Comparison of ENCODE assay signal across 14 mouse cellular contexts in the genomic region with DNA sequence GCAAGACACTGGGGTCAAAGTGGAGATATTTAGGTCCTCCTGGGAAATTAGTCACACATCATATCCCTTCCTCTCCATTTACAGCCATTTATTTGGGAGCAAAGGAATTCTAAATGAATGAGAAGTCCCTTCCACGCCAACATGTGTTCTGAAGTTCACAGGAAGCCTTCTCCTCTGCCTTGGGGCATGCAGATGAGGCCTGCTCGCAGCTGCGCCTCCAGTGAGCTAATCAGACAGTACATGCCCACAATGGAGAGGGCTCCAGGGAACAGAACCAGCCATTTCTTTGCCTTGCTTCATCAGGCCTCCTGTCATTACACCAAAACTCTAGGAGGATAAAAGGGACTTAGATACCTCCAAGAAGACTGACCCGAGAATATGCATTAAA.
DNase-seq lines count a peak whose midpoint lies in the region; ATAC-seq and TF ChIP-seq lines count a peak whose summit lies in the region.
"Had no signal": no experiment of that assay in that cellular context is flagged by ENCODE, and none has a peak within 500 bp of the region (broad histone marks: within the 10 kb centered on the region; RNA-seq: fewer than 3 reads in every experiment).

No protein-coding gene starts in this region.

- no peak overlapping the region for H3K4me3 ChIP-seq in heart, embryonic 15.5 days
- H3K4me3 ChIP-seq in lung, embryonic 16.5 days (ENCODE audit: low read length): no peak overlapping the region
- H3K4me3 ChIP-seq in embryonic facial prominence, embryonic 10.5 days: no peak overlapping the region
- H3K4me3 ChIP-seq in intestine, postnatal 0 days (ENCODE audit: low read depth, low read length): no peak overlapping the region
- H3K4me3 ChIP-seq: limb, embryonic 12.5 days; midbrain, embryonic 12.5 days had no signal

- H3K9me3 ChIP-seq in heart, embryonic 15.5 days (replicated peaks): no peaks in the 10 kb centered on the region
- no peaks in the 10 kb centered on the region for H3K9me3 ChIP-seq in lung, embryonic 16.5 days (ENCODE audit: control insufficient read depth, low read length)
- H3K9me3 ChIP-seq in embryonic facial prominence, embryonic 10.5 days: no peaks in the 10 kb centered on the region
- H3K9me3 ChIP-seq in intestine, postnatal 0 days (ENCODE audit: control insufficient read depth): no peaks in the 10 kb centered on the region
- H3K9me3 ChIP-seq: limb, embryonic 12.5 days; midbrain, embryonic 12.5 days had no signal

- intact Hi-C loops in heart, postnatal 25 days (cut with DNase I): no loop called here

- H3K4me2 ChIP-seq in heart, embryonic 15.5 days: no peak overlapping the region
- no peak overlapping the region for H3K4me2 ChIP-seq in lung, embryonic 16.5 days (ENCODE audit: low read depth, low read length)
- H3K4me2 ChIP-seq in intestine, postnatal 0 days (replicated peaks; ENCODE audit: low read depth): no peak overlapping the region
- H3K4me2 ChIP-seq: limb, embryonic 12.5 days; midbrain, embryonic 12.5 days had no signal

- H3K4me1 ChIP-seq in heart, embryonic 15.5 days (replicated peaks): peaks cover 11% of the 10 kb centered on the region
- peaks cover 17% of the 10 kb centered on the region for H3K4me1 ChIP-seq in lung, embryonic 16.5 days (replicated peaks; ENCODE audit: control insufficient read depth, insufficient read depth, low read length)
- peaks cover 7% of the 10 kb centered on the region; the same call in 1 of the 2 replicates for H3K4me1 ChIP-seq in embryonic facial prominence, embryonic 10.5 days
- 0 out of 2 replicates have a peak, but pooled peaks cover 3% of the 10 kb centered on the region for H3K4me1 ChIP-seq in intestine, postnatal 0 days (replicated peaks; ENCODE audit: control insufficient read depth, insufficient read depth, low read length)
- H3K4me1 ChIP-seq: limb, embryonic 12.5 days; midbrain, embryonic 12.5 days had no signal

- TF ChIP-seq CTCF in intestine, postnatal 0 days (IDR thresholded peaks at IDR 0.05; ENCODE audit: low read depth): no peak

- no peak for ATAC-seq in heart, embryonic 15.5 days (replicated peaks; ENCODE audit: insufficient number of reproducible peaks, insufficient read depth, low FRiP score, low read depth)
- ATAC-seq in lung, embryonic 16.5 days (ENCODE audit: low read depth): peak; percentile 37
- ATAC-seq in intestine, postnatal 0 days: no peak
- ATAC-seq: liver, postnatal 0 days had no signal

- peak overlapping the region; percentile 63 for H3K27ac ChIP-seq in heart, embryonic 15.5 days
- peak overlapping the region; percentile 92 for H3K27ac ChIP-seq in lung, embryonic 16.5 days (ENCODE audit: low read length)
- no peak overlapping the region for H3K27ac ChIP-seq in embryonic facial prominence, embryonic 10.5 days (replicated peaks)
- peak overlapping the region; percentile 4; the same call in 1 of the 2 replicates for H3K27ac ChIP-seq in intestine, postnatal 0 days (ENCODE audit: low read depth, low read length)
- H3K27ac ChIP-seq: limb, embryonic 12.5 days; midbrain, embryonic 12.5 days had no signal

- no peak overlapping the region for H3K9ac ChIP-seq in heart, embryonic 15.5 days
- H3K9ac ChIP-seq in lung, embryonic 16.5 days (ENCODE audit: low read length): no peak overlapping the region
- H3K9ac ChIP-seq in intestine, postnatal 0 days (ENCODE audit: low read depth, low read length): no peak overlapping the region
- H3K9ac ChIP-seq: limb, embryonic 12.5 days; liver, postnatal 0 days; midbrain, embryonic 12.5 days had no signal

- no peaks in the 10 kb centered on the region for H3K36me3 ChIP-seq in heart, embryonic 15.5 days
- H3K36me3 ChIP-seq in lung, embryonic 16.5 days (ENCODE audit: control insufficient read depth, insufficient read depth, low read length): no peaks in the 10 kb centered on the region
- H3K36me3 ChIP-seq in embryonic facial prominence, embryonic 10.5 days (replicated peaks): no peaks in the 10 kb centered on the region
- no peaks in the 10 kb centered on the region for H3K36me3 ChIP-seq in intestine, postnatal 0 days (ENCODE audit: control insufficient read depth, insufficient read depth)
- H3K36me3 ChIP-seq: limb, embryonic 12.5 days; midbrain, embryonic 12.5 days had no signal

- WGBS in heart, embryonic 15.5 days: 68% methylated on average over 4 of the region's 4 CpGs
- 72% methylated on average over 4 of the region's 4 CpGs for WGBS in lung, embryonic 16.5 days
- 64% methylated on average over 4 of the region's 4 CpGs for WGBS in embryonic facial prominence, embryonic 10.5 days
- 84% methylated on average over 4 of the region's 4 CpGs for WGBS in intestine, postnatal 0 days

- no peaks in the 10 kb centered on the region for H3K27me3 ChIP-seq in heart, embryonic 15.5 days
- no peaks in the 10 kb centered on the region for H3K27me3 ChIP-seq in lung, embryonic 16.5 days (ENCODE audit: control insufficient read depth, insufficient read depth, low read depth, low read length)
- H3K27me3 ChIP-seq in embryonic facial prominence, embryonic 10.5 days (replicated peaks; ENCODE audit: low read depth, poor library complexity, severe bottlenecking): no peaks in the 10 kb centered on the region
- no peaks in the 10 kb centered on the region for H3K27me3 ChIP-seq in intestine, postnatal 0 days (replicated peaks; ENCODE audit: control insufficient read depth, insufficient read depth, low read length)
- H3K27me3 ChIP-seq: CH12.LX; limb, embryonic 12.5 days; midbrain, embryonic 12.5 days had no signal

- DNase-seq in heart, postnatal 25 days (ENCODE audit: low spot score): no peak
- DNase-seq in lung, postnatal 36 days: no peak
- peak; percentile 13 for DNase-seq in embryonic facial prominence, embryonic 10.5 days (ENCODE audit: low spot score)
- DNase-seq in B cell, adult 2 months: no peak
- no peak for DNase-seq in layer of hippocampus, adult 8-10 months (ENCODE audit: low spot score in 2 of 2)
- DNase-seq: cerebellum, adult 8-10 months; liver, postnatal 0 days; thymus, postnatal 4 days had no signal
